Mouse (Mus musculus) forebrain, embryonic 15.5 days (tissue): ENCODE results near the gene Stk32c. TPM values are rescaled to one million over a fixed set of nuclear protein-coding genes. Genes with fewer than 3 reads are reported as not detected.

Experiments used
- ATAC-seq: fragments of 200-750 bp; cut with Nextera tagmentation; replicated peaks from 2 replicates; pipeline ENCODE4 v1.8.0; 2017; ENCODE audit warnings: mild to moderate bottlenecking, moderate TSS enrichment, moderate library complexity
- H3K27ac ChIP-seq: fragments of 300-500 bp; sonication (generic); replicated peaks from 2 replicates; pipeline ENCODE4 v1.5.1; 2015; ENCODE audit warnings: mild to moderate bottlenecking, inconsistent platforms
- H3K27me3 ChIP-seq: fragments of 300-500 bp; sonication (generic); 2 replicates; pipeline ENCODE4 v1.6.1; 2015; ENCODE audit warnings: inconsistent platforms
- H3K36me3 ChIP-seq: fragments of 300-500 bp; sonication (generic); 2 replicates; pipeline ENCODE4 v1.6.1; 2015; ENCODE audit warnings: mild to moderate bottlenecking, inconsistent platforms
- H3K4me1 ChIP-seq: fragments of 300-500 bp; sonication (generic); 2 replicates; pipeline ENCODE4 v1.6.1; 2015; ENCODE audit warnings: inconsistent platforms
- H3K4me2 ChIP-seq: fragments of 300-500 bp; sonication (generic); replicated peaks from 2 replicates; pipeline ENCODE4 v1.6.1; 2015; ENCODE audit warnings: mild to moderate bottlenecking, inconsistent platforms
- H3K4me3 ChIP-seq: fragments of 300-500 bp; sonication (generic); 2 replicates; pipeline ENCODE4 v1.5.1; 2015; ENCODE audit warnings: mild to moderate bottlenecking, inconsistent platforms
- H3K9ac ChIP-seq: fragments of 300-500 bp; sonication (generic); replicated peaks from 2 replicates; pipeline ENCODE4 v1.6.1; 2015; ENCODE audit warnings: mild to moderate bottlenecking, inconsistent platforms
- H3K9me3 ChIP-seq: fragments of 300-500 bp; sonication (generic); 2 replicates; pipeline ENCODE4 v1.6.1; 2016; ENCODE audit warnings: inconsistent platforms
- WGBS: fragments of 180-500 bp; shearing (Covaris S2); methylation state at CpG from one replicate; pipeline ENCODE4 v1.1.7; 2015; ENCODE audit warnings: mixed read lengths; 5-methylcytosine and 5-hydroxymethylcytosine counted together
- polyA plus RNA-seq: library from polyadenylated mRNA; unstranded; fragments of >200 nt; fragmentation: Nextera tagmentation; extraction: Ambion mirVana; gene quantifications from 2 replicates; pipeline ENCODE4 v1.2.1, GENCODE M21; 2015

Stk32c gene
- polyA plus RNA-seq, 1 experiment from 2014 or later = 0.93 TPM

- no peaks in the 10 kb centered on the region for H3K9me3 ChIP-seq
- no peak for ATAC-seq
- 0 out of 2 replicates have a peak, but pooled peaks cover 3% of the 10 kb centered on the region for H3K27me3 ChIP-seq
- H3K4me1 ChIP-seq = peaks cover 31% of the 10 kb centered on the region
- 54% methylated on average over 8 of the region's 8 CpGs for WGBS
- H3K27ac ChIP-seq = no peak overlapping the region
- no peak overlapping the region for H3K4me2 ChIP-seq
- H3K4me3 ChIP-seq = no peak overlapping the region
- H3K36me3 ChIP-seq = no peaks in the 10 kb centered on the region
- no peak overlapping the region for H3K9ac ChIP-seq
Measured at GRCm38 (mm10) chr7:139082281-139082680, 130.8 kb downstream of the Stk32c start.

- no peak overlapping the region for H3K9ac ChIP-seq
- no peak overlapping the region for H3K27ac ChIP-seq
- no peaks in the 10 kb centered on the region for H3K36me3 ChIP-seq
Measured at GRCm38 (mm10) chr7:139081158-139081557, 131.9 kb downstream of the Stk32c start.

GRCm38 (mm10) chr7:139080714-139081113 is 132.4 kb downstream of the Stk32c start:
- no peak overlapping the region for H3K4me3 ChIP-seq
- H3K9me3 ChIP-seq = no peaks in the 10 kb centered on the region
- ATAC-seq = no peak
- peaks cover 34% of the 10 kb centered on the region for H3K4me1 ChIP-seq
- no peak overlapping the region for H3K27ac ChIP-seq
- H3K27me3 ChIP-seq = 0 out of 2 replicates have a peak, but pooled peaks cover 3% of the 10 kb centered on the region
- no peak overlapping the region for H3K4me2 ChIP-seq
- 67% methylated on average over 4 of the region's 4 CpGs for WGBS
- H3K36me3 ChIP-seq = no peaks in the 10 kb centered on the region
- H3K9ac ChIP-seq = no peak overlapping the region

More at GRCm38 (mm10) chr7:139081158-139081557, 131.9 kb downstream of the Stk32c start:
- 0 out of 2 replicates have a peak, but pooled peaks cover 3% of the 10 kb centered on the region for H3K27me3 ChIP-seq
- H3K4me2 ChIP-seq = no peak overlapping the region
- no peak; the same call in 1 of the 2 replicates for ATAC-seq
- WGBS = 65% methylated on average over 5 of the region's 5 CpGs
- H3K9me3 ChIP-seq = no peaks in the 10 kb centered on the region
- peaks cover 30% of the 10 kb centered on the region for H3K4me1 ChIP-seq
- H3K4me3 ChIP-seq = no peak overlapping the region

GRCm38 (mm10) chr7:139079141-139079540 is 134.0 kb downstream of the Stk32c start:
- H3K4me1 ChIP-seq = peaks cover 44% of the 10 kb centered on the region

GRCm38 (mm10) chr7:139078181-139078580 is 134.9 kb downstream of the Stk32c start:
- ATAC-seq = peak; percentile 68
- WGBS = 20% methylated on average over 6 of the region's 6 CpGs
- Histone ChIP-seq H3K4me3 (no peak overlapping the region), H3K27me3 (0 out of 2 replicates have a peak, but pooled peaks cover 3% of the 10 kb centered on the region), H3K4me2 (no peak overlapping the region), H3K9me3 (no peaks in the 10 kb centered on the region), H3K36me3 (no peaks in the 10 kb centered on the region), H3K4me1 (peaks cover 44% of the 10 kb centered on the region), H3K9ac (no peak overlapping the region), H3K27ac (0 out of 2 replicates have a peak overlapping the region, but pooled peaks have one; percentile 35)

More at GRCm38 (mm10) chr7:139079141-139079540, 134.0 kb downstream of the Stk32c start:
- H3K27me3 ChIP-seq = 0 out of 2 replicates have a peak, but pooled peaks cover 3% of the 10 kb centered on the region
- H3K9me3 ChIP-seq = no peaks in the 10 kb centered on the region
- no peak overlapping the region for H3K27ac ChIP-seq
- no peak for ATAC-seq
- H3K4me2 ChIP-seq = no peak overlapping the region
- H3K9ac ChIP-seq = no peak overlapping the region
- H3K36me3 ChIP-seq = no peaks in the 10 kb centered on the region
- 79% methylated on average over 7 of the region's 7 CpGs for WGBS
- H3K4me3 ChIP-seq = no peak overlapping the region

GRCm38 (mm10) chr7:139077283-139077682 is 135.8 kb downstream of the Stk32c start:
- peak; percentile 39 for ATAC-seq
- no peak overlapping the region for H3K4me2 ChIP-seq
- peaks cover 44% of the 10 kb centered on the region for H3K4me1 ChIP-seq
- no peaks in the 10 kb centered on the region for H3K36me3 ChIP-seq
- H3K9me3 ChIP-seq = no peaks in the 10 kb centered on the region
- 15% methylated on average over 7 of the region's 7 CpGs for WGBS
- H3K27ac ChIP-seq = peak overlapping the region; percentile 35; the same call in 1 of the 2 replicates
- no peak overlapping the region for H3K4me3 ChIP-seq
- H3K27me3 ChIP-seq = 0 out of 2 replicates have a peak, but pooled peaks cover 3% of the 10 kb centered on the region
- no peak overlapping the region for H3K9ac ChIP-seq

GRCm38 (mm10) chr7:139075054-139075794 is 137.9 kb downstream of the Stk32c start:
- Histone ChIP-seq H3K9me3 (no peaks in the 10 kb centered on the region), H3K27ac (no peak overlapping the region)

GRCm38 (mm10) chr7:139074189-139074588 is 138.9 kb downstream of the Stk32c start:
- H3K9ac ChIP-seq = no peak overlapping the region

More at GRCm38 (mm10) chr7:139075054-139075794, 137.9 kb downstream of the Stk32c start:
- Histone ChIP-seq H3K4me2 (no peak overlapping the region), H3K9ac (no peak overlapping the region), H3K27me3 (0 out of 2 replicates have a peak, but pooled peaks cover 3% of the 10 kb centered on the region), H3K36me3 (no peaks in the 10 kb centered on the region), H3K4me3 (no peak overlapping the region), H3K4me1 (peaks cover 44% of the 10 kb centered on the region)
- 28% methylated on average over 14 of the region's 14 CpGs for WGBS
- no peak for ATAC-seq

GRCm38 (mm10) chr7:139068182-139068623 is 144.9 kb downstream of the Stk32c start:
- Histone ChIP-seq H3K36me3 (no peaks in the 10 kb centered on the region), H3K9me3 (no peaks in the 10 kb centered on the region), H3K4me2 (no peak overlapping the region), H3K4me1 (no peaks in the 10 kb centered on the region), H3K9ac (no peak overlapping the region), H3K4me3 (no peak overlapping the region), H3K27ac (no peak overlapping the region), H3K27me3 (no peaks in the 10 kb centered on the region)
- ATAC-seq = peak; percentile 75
- 0% methylated on average over 2 of the region's 2 CpGs for WGBS

More at GRCm38 (mm10) chr7:139074189-139074588, 138.9 kb downstream of the Stk32c start:
- Histone ChIP-seq H3K4me2 (no peak overlapping the region), H3K27me3 (0 out of 2 replicates have a peak, but pooled peaks cover 3% of the 10 kb centered on the region), H3K4me1 (peaks cover 44% of the 10 kb centered on the region), H3K27ac (no peak overlapping the region), H3K4me3 (no peak overlapping the region), H3K36me3 (no peaks in the 10 kb centered on the region), H3K9me3 (no peaks in the 10 kb centered on the region)
- 34% methylated on average over 6 of the region's 6 CpGs for WGBS
- no peak for ATAC-seq

GRCm38 (mm10) chr7:139063406-139063805 is 149.7 kb downstream of the Stk32c start:
- Histone ChIP-seq H3K4me3 (no peak overlapping the region), H3K36me3 (no peaks in the 10 kb centered on the region), H3K4me2 (no peak overlapping the region), H3K9me3 (no peaks in the 10 kb centered on the region), H3K9ac (no peak overlapping the region), H3K27me3 (no peaks in the 10 kb centered on the region), H3K4me1 (no peaks in the 10 kb centered on the region), H3K27ac (no peak overlapping the region)
- WGBS = 52% methylated on average over 4 of the region's 4 CpGs
- ATAC-seq = no peak
